Mouse (Mus musculus) gastrocnemius, postnatal 4 days (tissue): ENCODE measurements at regions not wholly inside any gene's neighbourhood (a gene's known extent, or its start where the extent isn't known, plus 50 kb on each side); places are given as distances from the start of the nearest gene placed in this dataset.

ENCODE experiments used
- DNase-seq, 2 experiments: peaks; one replicate each; pipeline ENCODE4 v3.0.0; 2021 to 2022; ENCODE audit warnings: low spot score in 2 of 2, mixed read lengths in 2 of 2

GRCm38 (mm10) chr8:30648497-30648896 lies 2780.0 kb upstream of the 5930422O12Rik start:
- no peak for DNase-seq

- no peak for DNase-seq
Measured at GRCm38 (mm10) chr8:30655749-30656241, 2772.7 kb upstream of the 5930422O12Rik start.

- no peak for DNase-seq
Measured at GRCm38 (mm10) chr8:30661261-30661660, 2767.2 kb upstream of the 5930422O12Rik start.

GRCm38 (mm10) chr8:30669451-30669850 lies 2759.1 kb upstream of the 5930422O12Rik start:
- DNase-seq: no peak

GRCm38 (mm10) chr8:30677423-30677822 lies 2751.1 kb upstream of the 5930422O12Rik start:
- DNase-seq: no peak

GRCm38 (mm10) chr8:30682169-30682568 lies 2746.3 kb upstream of the 5930422O12Rik start:
- DNase-seq: no peak

- no peak for DNase-seq
Measured at GRCm38 (mm10) chr8:30686539-30686938, 2742.0 kb upstream of the 5930422O12Rik start.

GRCm38 (mm10) chr8:30694126-30694525 lies 2734.4 kb upstream of the 5930422O12Rik start:
- no peak for DNase-seq

- no peak for DNase-seq
Measured at GRCm38 (mm10) chr8:30716643-30717042, 2711.9 kb upstream of the 5930422O12Rik start.

GRCm38 (mm10) chr8:30730366-30730765 lies 2698.1 kb upstream of the 5930422O12Rik start:
- DNase-seq: no peak

GRCm38 (mm10) chr8:30732585-30733253 lies 2695.8 kb upstream of the 5930422O12Rik start:
- DNase-seq: no peak

GRCm38 (mm10) chr8:30733385-30733784 lies 2695.1 kb upstream of the 5930422O12Rik start:
- DNase-seq: no peak

GRCm38 (mm10) chr8:30735338-30735737 lies 2693.2 kb upstream of the 5930422O12Rik start:
- no peak for DNase-seq

- no peak for DNase-seq
Measured at GRCm38 (mm10) chr8:30735740-30736139, 2692.8 kb upstream of the 5930422O12Rik start.

GRCm38 (mm10) chr8:30746874-30747273 lies 2681.6 kb upstream of the 5930422O12Rik start:
- DNase-seq: no peak
